18 mouse cellular contexts compared by ENCODE assay signal in genomic region chr12:76305107-76305506, GRCm38 (mm10). TPM values are rescaled to one million over a fixed set of nuclear protein-coding genes. Genes with fewer than 3 reads are reported as not detected.
"Had no signal": no experiment of that assay in that cellular context is flagged by ENCODE, and none has a peak within 500 bp of the region (broad histone marks: within the 10 kb centered on the region; RNA-seq: fewer than 3 reads in every experiment).

No protein-coding gene starts in this region.

- H3K9ac ChIP-seq: liver, embryonic 15.5 days; lung, embryonic 15.5 days; neural tube, embryonic 12.5 days; stomach, embryonic 15.5 days had no signal

- H3K4me3 ChIP-seq: liver, embryonic 15.5 days; lung, embryonic 15.5 days; midbrain, embryonic 10.5 days; neural tube, embryonic 12.5 days; stomach, embryonic 15.5 days had no signal

- H3K4me1 ChIP-seq: midbrain, embryonic 10.5 days; stomach, embryonic 15.5 days had no signal

- H3K27ac ChIP-seq: kidney, postnatal 0 days; liver, embryonic 15.5 days; lung, embryonic 15.5 days; midbrain, embryonic 10.5 days; neural tube, embryonic 12.5 days; stomach, embryonic 15.5 days had no signal

- DNase-seq: kidney, adult 11 months; kidney, adult 9 months; kidney, postnatal 36 days; layer of hippocampus, adult 9-11 months; midbrain, embryonic 14.5 days; thymus, postnatal 36 days had no signal

- H3K27me3 ChIP-seq: liver, embryonic 15.5 days; lung, embryonic 15.5 days; neural tube, embryonic 12.5 days; stomach, embryonic 15.5 days had no signal

- H3K9me3 ChIP-seq: liver, embryonic 15.5 days; lung, embryonic 15.5 days; midbrain, embryonic 10.5 days; neural tube, embryonic 12.5 days; stomach, embryonic 15.5 days had no signal

- H3K4me2 ChIP-seq: liver, embryonic 11.5 days; liver, embryonic 15.5 days; lung, embryonic 15.5 days; neural tube, embryonic 12.5 days; stomach, embryonic 15.5 days had no signal

RNA-seq across cellular contexts. Expression of gene Tex21, which starts 58.6 kb away (rescaled TPM):
- total RNA-seq: layer of hippocampus, adult 18-20 months; left cerebral cortex, postnatal 36 days; megakaryocyte progenitor cell, adult 5-6 weeks; neutrophil, adult 5-6 weeks had no signal
- polyA plus RNA-seq: liver, embryonic 11.5 days; lung, embryonic 15.5 days; midbrain, embryonic 10.5 days; midbrain, embryonic 14.5 days; neural tube, embryonic 12.5 days; stomach, embryonic 15.5 days; thymus, postnatal 0 days had no signal
